Mouse (Mus musculus): ENCODE results near the gene Il21.

Gene Il21

GRCm38 (mm10) chr3:37232586-37233222 lies at the start of gene Il21:
TSS of gene Il21 (minus strand) at chr3:37232636.
- no peak for DNase-seq (ENCODE audit: extremely low read depth, low read depth)

GRCm38 (mm10) chr3:37280871-37281270 lies 48.4 kb upstream of the Il21 start:
- peak; percentile 41 for DNase-seq (ENCODE audit: extremely low read depth, low read depth)

GRCm38 (mm10) chr3:37280221-37280620 lies 47.8 kb upstream of the Il21 start:
- no peak for DNase-seq (ENCODE audit: extremely low read depth, low read depth)

GRCm38 (mm10) chr3:37274661-37275060 lies 42.2 kb upstream of the Il21 start:
- no peak for DNase-seq (ENCODE audit: extremely low read depth, low read depth)

GRCm38 (mm10) chr3:37273092-37273491 lies 40.7 kb upstream of the Il21 start:
- DNase-seq (ENCODE audit: extremely low read depth, low read depth): no peak

- peak; percentile 43 for DNase-seq (ENCODE audit: extremely low read depth, low read depth)
These were observed 38.8 kb upstream of the Il21 start for GRCm38 (mm10) chr3:37271209-37271608.

- no peak for DNase-seq (ENCODE audit: extremely low read depth, low read depth)
These were observed 37.5 kb upstream of the Il21 start for GRCm38 (mm10) chr3:37269926-37270325.

- no peak for DNase-seq (ENCODE audit: extremely low read depth, low read depth)
These were observed 35.9 kb upstream of the Il21 start for GRCm38 (mm10) chr3:37268338-37268737.

- no peak for DNase-seq (ENCODE audit: extremely low read depth, low read depth)
These were observed 27.0 kb upstream of the Il21 start for GRCm38 (mm10) chr3:37259331-37259999.

- no peak for DNase-seq (ENCODE audit: extremely low read depth, low read depth)
These were observed 25.3 kb upstream of the Il21 start for GRCm38 (mm10) chr3:37257776-37258175.

- no peak for DNase-seq (ENCODE audit: extremely low read depth, low read depth)
These were observed 18.5 kb upstream of the Il21 start for GRCm38 (mm10) chr3:37250967-37251366.

GRCm38 (mm10) chr3:37235025-37235424 lies 2.6 kb upstream of the Il21 start:
- no peak for DNase-seq (ENCODE audit: extremely low read depth, low read depth)

- no peak for DNase-seq (ENCODE audit: extremely low read depth, low read depth)
These were observed 1.3 kb downstream of the Il21 start for GRCm38 (mm10) chr3:37231153-37231552.

- DNase-seq (ENCODE audit: extremely low read depth, low read depth): no peak
These were observed 3.2 kb downstream of the Il21 start for GRCm38 (mm10) chr3:37229082-37229829.

- DNase-seq (ENCODE audit: extremely low read depth, low read depth): no peak
These were observed 7.3 kb downstream of the Il21 start for GRCm38 (mm10) chr3:37225124-37225523.

GRCm38 (mm10) chr3:37219071-37219470 lies 13.4 kb downstream of the Il21 start:
- DNase-seq (ENCODE audit: extremely low read depth, low read depth): no peak

- no peak for DNase-seq (ENCODE audit: extremely low read depth, low read depth)
These were observed 27.1 kb downstream of the Il21 start for GRCm38 (mm10) chr3:37205226-37205800.

GRCm38 (mm10) chr3:37204556-37204955 lies 27.9 kb downstream of the Il21 start:
- no peak for DNase-seq (ENCODE audit: extremely low read depth, low read depth)

- DNase-seq (ENCODE audit: extremely low read depth, low read depth): peak; percentile 91
These were observed 28.4 kb downstream of the Il21 start for GRCm38 (mm10) chr3:37203984-37204428.

- DNase-seq (ENCODE audit: extremely low read depth, low read depth): no peak
These were observed 29.6 kb downstream of the Il21 start for GRCm38 (mm10) chr3:37202856-37203255.

- DNase-seq (ENCODE audit: extremely low read depth, low read depth): peak; percentile 33
These were observed 31.1 kb downstream of the Il21 start for GRCm38 (mm10) chr3:37201122-37201916.

Measured in MEL-GATA-1-ER (cell line).